Mouse (Mus musculus) G1E-ER4 (cell line): ENCODE data around the gene Capn8. TPM values are rescaled to one million over a fixed set of nuclear protein-coding genes. Genes with fewer than 3 reads are reported as not detected.

Source experiments
- GATA1 ChIP-seq: IDR thresholded peaks from one replicate; pipeline ENCODE4 v1.8.0; 2012; ENCODE audit warnings: low read length, inconsistent platforms
- polyA plus RNA-seq: library from polyadenylated mRNA; stranded (reverse); fragments of >175 nt; gene quantifications from 2 replicates; pipeline ENCODE4 v1.2.3, GENCODE M21; 2012

Gene Capn8
- polyA plus RNA-seq, 1 experiment = not detected

DNA sequence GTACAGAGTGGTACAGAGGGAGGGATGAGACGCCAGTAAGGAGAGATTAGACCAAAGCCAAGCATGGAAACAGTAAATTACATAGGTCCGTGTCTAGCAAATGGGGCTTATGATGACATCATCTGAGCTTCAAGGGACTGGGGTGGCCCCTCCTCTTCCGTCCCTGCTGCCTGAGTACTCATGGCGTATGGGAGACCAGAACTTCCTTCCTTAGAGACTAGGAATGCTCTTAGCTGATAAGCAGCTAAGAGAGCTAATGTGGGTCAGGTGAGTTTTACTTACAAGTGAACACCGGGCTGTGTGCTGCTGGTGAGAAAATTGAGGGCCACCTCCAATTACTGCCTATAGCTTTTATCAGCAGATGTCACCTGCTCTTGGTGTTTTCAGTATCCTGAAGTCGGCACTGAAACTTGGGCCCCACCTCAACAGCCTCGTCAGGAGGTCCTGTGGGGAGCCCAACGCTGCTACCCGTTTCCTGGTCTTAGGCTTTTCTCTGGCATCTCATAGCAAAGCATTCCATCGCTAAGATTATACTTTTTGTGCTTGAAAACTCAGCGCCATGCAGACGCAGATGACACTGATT, 69.0 kb downstream of the Capn8 start:
- no peak for TF ChIP-seq GATA1

- no peak for TF ChIP-seq GATA1
Observed at GRCm38 (mm10) chr1:182639016-182639415, 74.2 kb downstream of the Capn8 start.

DNA sequence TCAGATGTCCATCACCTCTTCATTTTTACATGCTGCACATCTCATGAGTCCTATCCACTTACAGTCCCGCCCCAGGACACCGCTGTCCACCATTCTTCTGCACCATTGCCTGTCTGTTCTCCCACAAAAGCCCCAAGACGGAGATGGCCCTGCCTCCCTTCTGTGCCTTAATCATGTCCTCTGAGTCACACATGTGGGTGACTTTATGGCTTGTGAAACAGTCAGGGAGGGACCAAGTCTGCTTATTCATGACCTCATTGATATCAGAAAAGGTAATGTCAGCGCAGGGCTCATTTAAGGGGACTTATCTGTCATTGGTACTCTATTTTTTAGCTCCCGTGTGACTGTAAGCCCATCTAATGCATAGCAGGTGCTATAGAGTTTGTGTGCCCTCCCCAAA, 74.6 kb downstream of the Capn8 start:
- no peak for TF ChIP-seq GATA1

DNA sequence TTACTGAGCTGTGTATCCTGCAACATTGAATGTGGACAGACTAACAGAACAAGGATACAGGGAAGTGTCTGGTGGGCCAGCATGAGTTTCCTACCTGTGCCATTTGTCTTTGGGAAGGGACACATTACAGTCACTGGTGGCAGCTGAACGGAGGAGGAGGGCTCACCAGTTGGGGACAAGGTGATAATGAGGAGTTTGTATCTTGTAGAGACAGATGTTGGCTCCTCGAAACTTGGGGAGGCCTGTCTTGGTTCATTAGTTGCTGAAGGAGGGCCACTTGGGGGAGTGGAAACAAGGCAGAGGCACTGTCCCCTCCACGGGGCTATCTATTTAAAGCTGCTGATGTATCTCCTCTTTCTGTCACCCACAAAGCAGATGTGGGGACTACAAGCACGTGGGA, 75.3 kb downstream of the Capn8 start:
- TF ChIP-seq GATA1 = no peak

DNA sequence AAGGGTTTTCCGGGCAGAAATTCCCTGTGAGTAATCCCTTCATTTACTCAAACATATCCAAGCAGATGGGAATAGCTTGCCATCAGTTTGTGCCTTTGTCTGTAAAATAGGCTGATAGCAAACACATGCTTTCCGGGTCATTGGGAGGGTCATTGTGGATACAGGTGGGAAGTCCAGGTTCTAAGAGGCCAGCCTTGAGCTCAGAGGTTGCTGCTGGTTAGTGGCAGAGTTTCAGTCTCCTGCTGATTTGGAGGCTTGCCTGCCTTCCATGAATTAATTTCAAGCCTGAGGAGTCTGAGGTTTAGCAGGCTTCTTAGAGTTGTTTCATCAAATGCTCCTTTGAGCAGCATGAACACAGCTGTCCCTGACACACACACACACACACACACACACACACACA, 78.0 kb downstream of the Capn8 start:
- no peak for TF ChIP-seq GATA1

- no peak for TF ChIP-seq GATA1
Observed at GRCm38 (mm10) chr1:182645211-182645668, 80.4 kb downstream of the Capn8 start.

DNA sequence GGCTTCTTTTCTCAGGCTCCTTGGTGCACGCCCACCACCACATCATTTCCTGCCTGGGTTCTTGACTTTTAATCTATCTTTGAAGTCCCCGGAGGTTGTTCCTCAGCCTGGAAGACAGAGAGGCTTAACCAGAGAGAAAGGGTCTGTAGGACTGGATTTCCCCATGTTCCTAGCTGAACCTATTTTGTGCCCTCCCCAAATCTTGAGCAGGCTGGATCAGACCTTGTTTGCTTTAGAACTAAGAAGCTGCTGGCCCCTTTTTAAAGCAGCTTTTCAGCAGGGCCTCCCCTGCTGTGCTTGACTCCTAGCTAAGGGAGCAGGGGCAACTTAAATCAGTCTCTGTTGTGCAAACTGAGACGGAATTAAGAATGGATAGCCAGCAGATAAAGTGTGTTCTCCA, 82.0 kb downstream of the Capn8 start:
- no peak for TF ChIP-seq GATA1

DNA sequence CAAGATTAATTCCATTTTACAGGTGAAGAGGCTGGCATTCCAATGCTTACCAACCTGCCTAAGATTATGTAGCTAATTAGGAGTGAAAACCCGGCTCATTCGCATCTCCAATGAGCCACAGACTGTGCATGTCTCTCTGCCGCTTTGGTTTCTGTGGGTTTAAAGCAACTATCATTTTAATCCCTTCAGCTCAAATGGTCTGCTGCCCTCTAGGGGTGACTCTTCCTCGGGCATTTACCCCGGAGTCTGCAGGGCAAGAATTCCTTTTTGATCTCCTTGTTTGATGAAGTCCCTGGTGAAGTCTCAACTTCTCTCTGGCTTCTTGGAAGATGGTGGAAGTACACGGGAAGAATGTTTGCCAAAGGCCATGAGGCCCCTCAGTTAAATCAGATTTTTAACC, 93.0 kb downstream of the Capn8 start:
- TF ChIP-seq GATA1 = no peak

- no peak for TF ChIP-seq GATA1
Observed at GRCm38 (mm10) chr1:182660365-182660764, 95.6 kb downstream of the Capn8 start.

DNA sequence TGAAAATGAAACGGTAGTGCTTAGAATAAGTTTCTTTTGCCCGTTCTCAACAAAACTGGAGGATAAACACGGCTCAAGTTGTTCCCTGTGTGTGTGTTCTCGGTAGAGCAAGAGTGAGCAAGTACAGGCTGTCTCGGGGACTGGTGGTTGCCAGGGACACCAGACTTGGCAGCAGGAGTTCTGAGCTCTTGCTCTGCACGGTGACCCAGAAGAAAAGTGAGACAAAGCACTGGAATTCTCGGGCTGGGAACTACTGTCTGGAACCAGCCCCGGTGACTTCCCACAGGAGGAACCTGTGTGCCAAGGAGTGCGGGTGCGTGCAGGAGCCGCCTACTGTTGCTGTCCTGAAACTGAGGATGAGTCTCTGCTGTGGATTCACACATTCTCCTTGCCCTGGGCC, 98.9 kb downstream of the Capn8 start:
- TF ChIP-seq GATA1 = no peak

DNA sequence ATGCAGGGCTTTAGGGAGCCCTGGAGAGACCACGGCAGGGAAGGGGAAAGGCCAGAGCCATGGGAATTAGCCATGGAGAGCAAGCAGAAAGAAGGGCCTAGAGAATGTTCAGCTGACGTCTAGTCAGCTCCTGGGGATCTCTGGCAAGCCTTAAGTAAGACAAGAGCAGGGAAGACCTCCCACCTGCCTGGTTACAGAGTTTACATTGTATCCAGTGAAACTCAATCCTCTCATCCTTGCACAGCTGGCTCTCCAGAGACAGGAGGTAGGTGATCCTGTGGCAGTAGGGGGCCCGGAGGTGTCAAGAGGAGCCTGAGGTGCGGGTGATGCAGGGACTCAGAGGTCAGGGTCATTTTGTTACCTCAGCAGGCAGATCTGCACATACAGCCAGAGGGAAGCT, 100.0 kb downstream of the Capn8 start:
- no peak for TF ChIP-seq GATA1

DNA sequence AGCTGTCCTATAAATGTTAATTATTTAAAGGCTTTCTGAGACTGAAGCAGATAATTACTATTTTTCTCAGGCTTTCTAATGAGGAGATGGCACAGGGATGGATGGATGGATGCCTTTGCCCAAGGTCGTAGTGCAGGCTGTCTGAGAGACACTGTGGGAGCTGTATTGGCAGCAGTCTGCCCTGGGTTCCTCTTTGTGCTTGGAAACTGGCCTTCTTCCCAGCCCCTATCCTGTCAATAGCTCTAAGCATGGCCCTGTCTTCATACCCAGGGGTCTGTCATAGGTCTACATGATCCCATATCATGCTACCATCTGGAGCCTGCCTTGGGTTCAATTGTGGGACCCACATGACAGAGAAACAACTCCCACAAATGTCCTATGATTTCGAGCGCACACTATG, 102.5 kb downstream of the Capn8 start:
- TF ChIP-seq GATA1 = no peak

DNA sequence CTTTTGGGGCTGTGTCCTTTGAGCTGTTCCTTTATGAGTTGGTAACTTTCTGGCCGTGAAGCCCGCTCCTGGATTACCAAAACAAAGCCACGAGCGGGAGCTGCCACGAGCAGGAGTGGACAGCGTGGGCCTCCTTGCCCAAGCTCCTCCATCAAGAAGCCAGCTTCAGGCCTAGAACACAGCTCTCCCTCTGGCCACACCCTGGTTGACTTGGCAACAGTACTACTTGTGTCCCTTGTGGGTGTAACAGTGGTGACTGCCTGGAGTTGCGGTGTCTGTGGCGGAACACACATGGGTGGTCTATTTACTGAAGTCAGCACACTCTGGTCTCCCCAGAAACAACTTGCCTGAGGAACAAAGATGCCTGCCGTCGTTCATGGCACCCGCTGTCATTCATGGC, 104.9 kb downstream of the Capn8 start:
- no peak for TF ChIP-seq GATA1

DNA sequence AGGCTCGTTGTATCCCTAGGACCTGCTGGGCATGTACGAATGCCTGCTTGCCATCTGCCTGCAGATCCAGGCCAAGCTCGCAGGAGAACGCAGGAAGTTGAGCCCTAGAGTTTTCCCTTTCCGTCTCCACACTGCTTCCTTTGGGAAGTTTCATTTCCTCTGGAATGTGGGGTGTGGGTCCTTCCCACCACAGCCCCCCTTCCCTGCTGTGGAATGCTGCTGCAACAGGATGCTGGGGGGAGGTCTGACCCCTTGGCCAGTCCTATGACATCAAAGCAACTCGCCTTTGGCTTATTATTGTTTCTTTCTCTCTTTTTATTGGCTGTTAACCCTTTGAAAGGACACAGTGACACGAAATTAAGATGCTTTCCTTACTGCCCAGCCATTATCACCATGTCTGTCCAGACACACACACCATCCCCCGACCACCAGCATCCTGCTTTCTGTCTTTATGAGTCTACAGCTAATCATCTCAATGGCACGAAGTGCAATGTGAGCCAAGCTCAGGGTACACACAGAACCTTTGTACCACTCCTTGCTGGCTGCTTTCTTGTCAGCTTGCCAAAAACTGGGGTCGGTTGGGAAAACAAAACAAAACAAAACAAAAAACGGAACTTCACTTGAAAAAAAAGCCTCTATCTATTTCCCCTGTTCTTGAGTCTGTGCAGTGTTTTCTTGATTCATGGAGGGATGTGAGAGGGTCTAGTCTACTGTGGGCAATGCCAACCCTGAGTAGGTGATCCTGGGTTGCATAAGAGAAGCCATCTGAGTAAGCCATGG, 105.9 kb downstream of the Capn8 start:
- no peak for TF ChIP-seq GATA1

DNA sequence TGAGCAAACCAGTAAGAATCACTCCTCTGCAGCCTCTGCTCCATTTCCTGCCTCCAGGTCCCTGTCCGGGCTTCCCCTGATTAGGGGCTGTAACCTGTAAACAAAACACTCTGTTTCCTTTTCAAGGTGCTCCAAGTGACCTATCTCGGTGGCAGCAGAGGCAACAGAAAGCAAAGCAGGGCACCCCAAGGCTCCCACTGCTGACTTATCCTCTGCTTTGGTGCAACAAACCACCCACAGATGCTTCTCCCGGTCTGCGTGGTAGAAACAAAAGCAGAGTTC, 106.5 kb downstream of the Capn8 start:
- no peak for TF ChIP-seq GATA1

DNA sequence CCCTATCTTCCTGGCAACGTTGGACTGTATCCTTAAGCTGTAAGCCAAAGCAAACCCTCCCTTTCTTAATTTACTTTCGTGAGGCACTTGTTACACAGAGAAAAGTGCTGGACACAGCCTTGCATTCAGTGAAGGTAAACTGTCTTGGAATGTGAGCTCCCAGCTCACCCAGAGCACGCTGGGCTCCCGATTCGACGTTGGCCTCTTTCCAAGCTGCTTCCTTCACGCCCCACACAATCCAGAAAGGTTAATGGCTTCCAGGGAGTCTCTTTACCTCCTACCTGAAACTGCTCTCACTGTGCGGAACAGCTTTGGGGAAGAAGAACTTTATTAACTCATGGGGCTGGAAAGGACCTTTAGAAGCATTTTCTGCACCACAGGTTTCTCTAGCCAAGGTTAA, 110.5 kb downstream of the Capn8 start:
- TF ChIP-seq GATA1 = no peak

DNA sequence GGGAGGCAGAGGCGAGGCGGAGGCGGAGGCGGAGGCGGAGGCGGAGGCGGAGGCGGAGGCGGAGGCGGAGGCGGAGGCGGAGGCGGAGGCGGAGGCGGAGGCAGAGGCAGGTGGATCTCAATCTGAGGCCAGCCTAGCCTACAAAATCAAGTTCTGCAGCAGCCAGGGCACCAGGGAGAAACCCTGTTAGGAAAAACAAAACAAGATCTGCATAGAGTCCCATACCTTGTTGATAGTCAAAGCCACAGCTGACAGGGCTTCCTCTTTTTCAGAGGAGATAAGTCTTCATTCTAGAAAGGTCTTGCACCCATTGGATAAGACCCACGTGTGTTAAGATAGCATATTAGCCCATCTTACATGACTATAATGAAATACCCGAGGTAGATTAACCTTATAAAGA, 113.3 kb downstream of the Capn8 start:
- TF ChIP-seq GATA1 = no peak
